Mouse (Mus musculus): Measurements from ENCODE around the gene Nbea.

Gene Nbea

DNA sequence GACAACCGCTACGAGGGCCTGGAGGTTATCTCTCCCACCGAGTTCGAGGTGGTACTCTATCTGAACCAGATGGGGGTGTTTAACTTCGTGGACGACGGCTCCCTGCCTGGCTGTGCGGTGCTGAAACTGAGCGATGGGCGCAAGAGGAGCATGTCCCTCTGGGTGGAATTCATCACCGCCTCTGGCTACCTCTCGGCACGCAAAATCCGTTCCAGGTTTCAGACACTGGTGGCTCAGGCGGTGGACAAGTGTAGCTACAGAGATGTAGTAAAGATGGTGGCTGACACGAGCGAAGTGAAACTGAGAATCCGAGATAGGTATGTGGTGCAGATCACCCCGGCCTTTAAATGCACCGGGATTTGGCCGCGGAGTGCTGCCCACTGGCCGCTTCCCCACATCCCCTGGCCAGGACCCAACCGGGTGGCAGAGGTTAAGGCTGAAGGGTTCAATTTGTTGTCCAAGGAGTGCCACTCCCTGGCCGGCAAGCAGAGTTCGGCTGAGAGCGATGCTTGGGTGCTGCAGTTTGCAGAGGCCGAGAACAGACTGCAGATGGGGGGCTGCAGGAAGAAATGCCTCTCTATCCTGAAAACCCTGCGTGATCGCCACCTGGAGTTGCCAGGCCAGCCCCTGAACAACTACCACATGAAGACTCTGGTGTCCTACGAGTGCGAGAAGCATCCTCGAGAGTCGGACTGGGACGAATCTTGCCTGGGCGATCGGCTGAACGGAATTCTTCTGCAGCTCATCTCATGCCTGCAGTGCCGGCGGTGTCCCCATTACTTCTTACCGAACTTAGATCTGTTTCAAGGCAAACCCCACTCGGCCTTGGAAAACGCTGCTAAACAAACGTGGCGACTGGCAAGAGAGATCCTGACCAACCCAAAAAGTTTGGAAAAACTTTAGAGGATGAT, 400.1 kb downstream of the Nbea start:
- no peak for DNase-seq (ENCODE audit: low spot score)

DNA sequence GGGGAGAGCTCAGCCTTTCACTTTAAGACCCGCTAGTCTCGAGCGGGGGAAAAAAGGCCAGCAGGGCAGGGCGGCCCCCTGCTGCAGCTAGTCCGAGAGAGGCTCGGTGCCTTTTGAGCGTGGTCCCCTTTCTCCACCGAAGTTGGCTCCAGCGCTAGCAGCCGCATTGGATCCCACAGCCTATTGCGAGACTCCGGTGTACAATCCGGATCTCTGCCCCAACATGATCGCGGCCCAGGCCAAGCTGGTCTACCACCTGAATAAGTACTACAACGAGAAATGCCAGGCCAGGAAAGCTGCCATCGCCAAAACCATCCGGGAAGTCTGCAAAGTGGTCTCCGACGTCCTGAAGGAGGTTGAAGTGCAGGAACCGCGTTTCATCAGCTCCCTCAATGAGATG, 400.7 kb downstream of the Nbea start:
- DNase-seq (ENCODE audit: low spot score): no peak

DNA sequence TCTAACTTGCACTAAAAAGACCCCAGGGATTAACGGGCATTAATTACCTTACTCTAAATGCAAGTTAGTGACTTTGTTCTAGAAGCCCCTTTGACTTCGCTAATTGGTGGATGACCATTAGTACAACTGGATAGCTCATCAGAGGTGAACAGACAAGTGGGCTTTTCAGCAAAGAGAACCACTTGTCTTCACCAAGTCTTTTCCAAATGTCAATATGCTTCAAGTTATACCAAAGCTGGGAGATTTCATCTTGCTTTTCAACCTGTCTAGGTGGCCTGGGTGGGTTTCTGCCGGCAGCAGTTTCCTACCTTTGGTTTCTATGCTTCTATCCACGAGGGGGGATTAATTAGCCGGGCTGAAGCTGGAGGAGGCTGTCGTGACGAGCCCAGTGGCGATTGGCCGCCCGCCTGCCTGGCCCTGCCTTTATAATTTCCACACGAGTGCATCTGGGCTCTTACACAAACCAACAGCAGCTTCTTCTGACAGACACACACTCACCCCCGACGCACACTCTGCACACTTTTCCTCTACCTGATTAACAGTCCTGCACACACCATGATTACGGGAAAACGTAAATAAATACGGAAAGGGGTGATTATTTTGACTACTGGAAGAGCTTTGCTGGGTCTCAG, 401.3 kb downstream of the Nbea start, which contains the start of gene Mab21l1:
Gene Mab21l1 (plus strand): TSS at position 455 of the 632 bp plus-strand sequence.
- no peak for DNase-seq (ENCODE audit: low spot score)

DNA sequence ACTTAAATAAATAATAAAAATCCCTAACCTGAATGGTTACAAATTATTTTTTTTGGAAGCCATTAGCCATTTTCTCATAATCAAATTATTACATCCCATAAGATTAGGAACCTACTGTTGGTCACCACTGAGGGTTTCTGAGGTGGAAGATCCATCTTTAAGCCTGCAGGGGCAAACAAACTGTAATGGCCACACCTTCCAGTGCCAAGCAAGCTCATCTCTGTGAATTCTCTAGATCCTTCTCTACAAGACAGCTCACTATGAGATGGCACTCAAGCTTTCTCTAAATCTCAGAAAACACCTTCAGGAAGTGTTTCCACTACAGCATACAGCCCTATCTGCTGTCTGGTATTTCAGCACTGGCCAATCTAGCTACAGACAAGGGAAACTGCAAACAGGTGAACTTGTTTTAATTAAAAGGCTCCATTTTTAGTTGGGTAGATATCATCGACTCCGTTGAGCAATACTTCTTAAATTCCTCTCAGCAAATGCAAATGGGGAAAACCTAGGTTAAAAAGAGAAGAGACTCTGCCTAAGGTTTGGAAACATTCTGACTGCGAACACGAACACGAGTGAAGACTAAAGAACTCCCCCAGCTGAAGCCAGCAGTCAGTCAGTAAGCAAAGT, 402.0 kb downstream of the Nbea start:
- no peak for DNase-seq (ENCODE audit: low spot score)

DNA sequence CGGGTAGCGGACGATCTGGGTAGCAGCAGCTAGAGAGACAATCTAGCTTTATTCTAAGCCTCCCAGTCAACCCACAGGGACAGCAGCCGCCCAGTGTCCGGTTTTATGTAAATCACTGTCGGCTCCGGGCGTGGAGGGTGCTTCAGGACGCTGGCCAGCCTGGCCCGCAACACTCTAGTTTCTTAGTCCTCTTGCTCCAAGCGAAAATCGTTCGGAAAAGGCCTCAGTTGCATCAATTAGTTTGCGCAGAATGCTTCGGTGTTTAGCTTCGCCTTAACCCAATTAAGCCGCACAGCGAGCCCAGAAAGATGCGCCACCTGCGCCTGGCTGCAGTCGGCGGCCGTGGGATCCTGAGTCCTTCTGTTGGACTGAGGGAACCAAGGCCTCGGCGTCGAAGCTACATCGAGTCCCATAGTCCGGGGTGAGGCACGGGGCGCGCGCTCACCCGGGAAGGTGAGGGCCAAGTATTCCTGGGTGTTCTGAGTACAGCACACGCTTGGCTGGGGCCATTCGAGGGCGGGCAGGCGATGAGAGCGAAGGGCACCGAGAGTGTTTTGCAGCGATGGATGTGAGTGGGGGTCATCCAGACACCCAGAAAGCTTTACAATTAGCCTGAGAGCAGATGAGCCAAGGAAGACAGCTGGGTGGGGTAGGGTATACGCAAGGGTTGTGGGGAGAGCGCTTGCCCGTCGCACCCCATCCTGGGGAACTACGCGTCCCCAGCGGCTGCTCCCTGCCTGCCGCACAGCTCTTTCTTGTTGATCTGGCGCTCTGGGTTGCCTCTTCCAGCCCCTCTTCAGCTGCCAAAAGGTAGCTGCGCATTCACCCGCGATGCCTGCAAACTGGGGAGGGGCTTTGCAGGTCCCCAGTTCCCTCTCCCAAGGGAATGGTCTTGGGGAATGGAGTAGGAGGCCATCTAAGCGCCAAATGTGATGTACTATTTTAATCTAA, 403.1 kb downstream of the Nbea start:
- no peak for DNase-seq (ENCODE audit: low spot score)

DNA sequence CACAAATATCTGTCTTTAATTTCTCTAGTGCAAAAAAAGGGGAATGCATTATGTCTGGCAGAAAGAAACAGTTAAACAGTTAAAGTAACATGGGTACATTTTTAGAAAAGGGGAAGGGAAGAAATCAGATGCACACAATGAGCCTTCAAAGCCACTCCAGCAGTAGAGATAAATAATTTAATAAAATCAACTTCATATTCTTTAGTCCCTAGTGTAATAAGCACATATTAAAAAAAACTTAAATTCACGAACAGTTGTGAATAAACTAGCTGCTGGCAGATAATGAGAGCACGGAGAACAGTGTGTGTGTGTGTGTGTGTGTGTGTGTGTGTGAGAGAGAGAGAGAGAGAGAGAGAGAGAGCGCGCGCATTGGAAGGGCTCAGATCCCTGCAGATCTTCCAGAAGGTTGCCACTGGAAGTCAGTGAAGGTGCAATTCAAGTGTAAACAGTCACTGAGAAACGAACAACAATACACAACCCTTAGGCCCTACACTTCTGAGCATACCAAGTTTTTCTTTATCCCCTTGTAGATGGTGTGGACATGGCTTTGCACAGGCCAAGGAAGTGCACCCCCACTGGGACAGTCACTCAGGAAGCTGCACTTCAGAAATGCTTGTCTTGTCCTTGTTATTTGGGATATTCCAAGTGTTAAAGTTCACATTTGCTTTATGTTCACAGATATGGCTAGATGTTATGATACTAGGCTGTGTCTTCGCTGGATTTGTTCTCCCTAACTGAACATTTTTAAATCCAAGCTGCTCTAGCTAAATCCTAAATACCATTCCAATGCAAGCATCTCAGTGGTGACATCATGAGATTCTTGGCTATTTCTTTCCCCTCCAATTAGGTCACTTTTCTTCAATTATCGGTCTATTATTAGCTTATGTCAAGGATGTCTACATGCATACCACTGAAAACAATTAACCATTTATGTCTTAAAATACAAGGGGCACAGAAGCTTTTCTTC, 404.5 kb downstream of the Nbea start:
- no peak for DNase-seq (ENCODE audit: low spot score)

DNA sequence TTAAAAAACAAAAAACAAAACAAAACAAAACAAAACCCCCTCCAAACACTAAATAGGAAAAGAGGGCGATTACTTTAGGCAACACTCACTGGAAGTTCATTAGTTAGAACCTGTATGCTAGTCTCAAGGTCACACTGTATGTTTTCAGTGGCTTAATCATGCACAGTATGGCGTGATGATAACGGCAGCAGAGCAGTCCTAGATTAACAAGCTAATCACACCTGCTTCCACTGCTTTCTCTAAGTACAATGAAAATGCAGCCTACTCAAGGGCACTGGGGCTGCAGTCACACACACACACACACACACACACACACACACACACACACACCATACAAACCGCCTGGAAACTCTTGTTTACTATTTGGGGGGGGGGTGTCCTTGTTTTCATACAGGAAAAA, 406.0 kb downstream of the Nbea start:
- DNase-seq (ENCODE audit: low spot score): no peak

DNA sequence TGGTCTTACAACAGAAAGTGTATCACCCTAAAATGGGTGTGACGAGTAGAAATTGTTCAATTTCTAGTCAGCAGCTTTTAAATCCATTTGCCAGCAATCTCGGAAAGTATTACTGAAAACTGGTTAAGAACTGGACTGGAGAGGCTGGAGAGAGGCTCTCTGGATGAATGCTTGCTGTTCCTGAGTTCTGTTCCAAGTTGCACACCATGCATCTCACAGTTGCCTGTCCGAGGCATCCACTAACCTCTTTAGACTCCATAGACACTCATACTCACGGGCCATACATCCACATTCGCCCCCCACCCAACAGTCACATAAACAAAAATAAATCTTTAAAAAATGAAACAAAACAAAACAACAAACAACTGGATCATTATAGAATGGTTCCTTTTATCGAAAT, 407.7 kb downstream of the Nbea start:
- DNase-seq (ENCODE audit: low spot score): no peak

DNA sequence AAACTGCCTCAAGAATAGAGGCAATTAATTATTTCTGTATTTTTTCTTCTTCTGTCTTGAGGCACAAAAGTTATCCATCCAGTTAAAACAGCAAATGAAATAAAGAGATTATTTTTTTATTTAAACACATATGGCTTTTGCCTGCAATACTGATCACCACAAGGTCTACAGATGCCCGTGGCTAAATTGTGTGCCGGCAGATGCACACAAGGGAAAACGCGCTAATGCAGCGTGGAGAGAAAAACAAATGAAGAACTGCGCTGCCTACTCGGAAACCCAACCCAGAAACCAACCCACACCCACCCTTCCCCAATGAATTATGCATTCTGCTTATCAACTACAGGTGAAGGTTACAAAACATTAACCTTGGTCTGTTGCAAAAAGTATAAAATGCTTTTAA, 408.3 kb downstream of the Nbea start:
- DNase-seq (ENCODE audit: low spot score): no peak

DNA sequence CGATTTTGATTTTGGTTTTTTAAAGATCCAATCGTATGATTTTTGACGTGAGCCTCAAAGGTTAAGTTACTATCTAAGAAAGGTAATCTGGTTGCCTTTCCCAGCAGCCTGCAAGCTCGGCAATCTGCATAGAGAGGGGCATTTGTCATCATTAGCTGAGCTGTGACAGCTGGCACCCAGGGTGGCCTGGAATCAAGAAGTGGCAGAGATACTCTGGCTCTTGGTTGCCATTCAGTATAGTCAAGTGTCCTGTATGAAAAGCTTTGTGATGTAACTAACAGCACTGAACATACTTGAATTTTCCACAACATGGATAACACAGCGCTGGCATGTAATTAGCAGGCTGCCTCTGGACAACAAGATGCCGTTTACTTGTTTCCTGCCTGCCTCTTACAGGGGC, 409.3 kb downstream of the Nbea start:
- no peak for DNase-seq (ENCODE audit: low spot score)

DNA sequence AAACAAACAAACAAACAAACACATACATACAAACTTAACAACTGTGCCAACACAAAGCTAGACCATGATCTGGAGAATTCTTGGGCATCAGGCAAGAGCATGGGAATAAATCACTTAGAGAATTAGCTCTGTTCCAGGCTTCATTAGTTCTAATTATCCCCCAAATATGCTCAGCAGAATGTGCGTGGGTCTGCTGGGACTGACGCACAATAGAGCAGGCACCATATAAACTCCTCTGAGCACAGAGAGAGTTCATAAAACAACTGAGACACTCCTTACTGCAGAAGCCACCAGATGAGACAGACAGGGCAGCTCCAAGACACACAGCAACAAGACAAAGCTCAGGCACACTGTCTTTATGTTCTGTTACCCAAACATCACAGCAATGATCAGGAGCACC, 414.2 kb downstream of the Nbea start:
- no peak for DNase-seq (ENCODE audit: low spot score)

DNA sequence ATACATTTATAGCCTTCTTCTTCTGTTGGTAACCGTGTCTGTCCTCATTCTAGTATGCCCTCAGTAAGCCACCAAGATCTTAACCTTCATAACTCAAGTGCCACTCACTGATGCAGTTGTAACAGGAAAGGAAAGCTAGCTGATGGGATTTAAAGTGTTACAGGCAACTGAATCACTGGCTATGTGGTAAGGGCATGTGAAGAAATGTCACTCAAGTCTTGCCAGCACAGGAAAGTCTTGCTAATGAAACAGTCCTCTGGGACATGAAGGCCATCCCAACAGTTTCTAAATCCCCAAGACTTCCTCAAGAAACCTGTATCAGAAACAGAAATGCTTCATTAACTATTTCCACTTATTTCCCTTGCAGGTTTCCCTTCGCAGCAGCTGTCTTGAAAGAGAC, 414.8 kb downstream of the Nbea start:
- DNase-seq (ENCODE audit: low spot score): no peak

DNA sequence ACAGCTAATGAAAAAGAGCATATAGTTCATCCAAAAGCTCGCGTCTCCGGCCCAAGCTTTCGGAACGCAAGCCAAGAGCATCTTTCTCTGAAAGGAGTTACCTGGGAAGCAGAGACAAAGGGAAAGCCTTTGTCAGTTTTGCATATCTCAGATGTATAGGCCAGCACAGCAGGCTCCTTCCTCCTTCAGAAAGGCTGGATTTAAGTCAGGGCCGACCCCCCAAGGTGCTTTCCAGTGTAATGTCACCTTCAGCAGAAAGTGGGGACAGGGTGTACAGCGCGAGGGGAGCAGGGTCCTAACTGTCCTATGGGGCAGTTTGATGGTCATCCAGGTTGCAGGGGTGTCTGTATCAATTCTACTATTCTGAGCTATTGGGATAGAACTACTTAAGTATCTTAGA, 419.9 kb downstream of the Nbea start:
- no peak for DNase-seq (ENCODE audit: low spot score)

DNA sequence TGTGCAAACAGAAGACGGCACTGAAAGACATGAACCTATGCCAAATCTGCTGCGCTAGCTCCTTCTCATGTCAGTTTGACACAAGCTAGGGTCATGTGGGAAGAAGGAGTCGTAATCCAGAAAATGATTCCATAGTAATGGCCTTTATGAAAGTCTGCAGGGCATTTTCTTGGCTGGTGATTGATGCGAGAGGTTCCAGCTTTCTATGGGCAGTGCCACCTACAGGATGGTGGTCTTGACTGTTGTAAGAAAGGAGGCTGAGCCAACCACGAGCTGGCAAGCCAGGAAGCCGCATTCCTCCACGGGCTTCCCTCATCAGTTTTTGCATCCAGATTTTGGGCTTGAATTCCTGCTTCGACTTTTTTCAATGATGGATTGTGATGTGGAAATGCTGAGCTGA, 425.2 kb downstream of the Nbea start:
- no peak for DNase-seq (ENCODE audit: low spot score)

DNA sequence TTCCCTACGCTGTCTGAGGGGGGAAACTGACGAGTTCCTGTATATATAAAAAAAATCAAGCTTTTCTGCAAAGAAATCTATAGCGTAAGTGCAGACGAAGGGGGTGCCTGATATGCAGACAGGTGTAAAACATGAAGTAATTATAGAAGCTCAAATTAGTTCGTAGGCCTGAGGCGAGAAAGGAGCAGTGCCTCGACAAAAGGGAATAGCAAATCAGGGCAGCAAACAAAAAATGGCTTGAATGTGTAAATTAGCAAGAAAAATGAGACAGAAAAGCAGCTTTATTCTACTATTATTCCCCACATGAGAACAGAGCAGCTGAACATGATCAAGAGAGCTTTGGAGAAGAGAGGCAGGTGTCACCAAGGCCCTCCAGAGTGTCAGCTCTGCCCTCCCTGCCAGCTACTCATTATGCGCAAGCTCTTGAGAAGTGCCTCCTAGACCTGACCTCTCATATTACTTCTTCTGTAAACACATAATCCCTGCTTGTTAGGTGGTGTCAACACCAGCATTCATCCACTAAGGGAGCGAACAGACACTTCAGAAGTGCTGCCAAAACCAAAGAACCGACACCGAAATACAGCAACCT, 426.8 kb downstream of the Nbea start:
- DNase-seq (ENCODE audit: low spot score): no peak

DNA sequence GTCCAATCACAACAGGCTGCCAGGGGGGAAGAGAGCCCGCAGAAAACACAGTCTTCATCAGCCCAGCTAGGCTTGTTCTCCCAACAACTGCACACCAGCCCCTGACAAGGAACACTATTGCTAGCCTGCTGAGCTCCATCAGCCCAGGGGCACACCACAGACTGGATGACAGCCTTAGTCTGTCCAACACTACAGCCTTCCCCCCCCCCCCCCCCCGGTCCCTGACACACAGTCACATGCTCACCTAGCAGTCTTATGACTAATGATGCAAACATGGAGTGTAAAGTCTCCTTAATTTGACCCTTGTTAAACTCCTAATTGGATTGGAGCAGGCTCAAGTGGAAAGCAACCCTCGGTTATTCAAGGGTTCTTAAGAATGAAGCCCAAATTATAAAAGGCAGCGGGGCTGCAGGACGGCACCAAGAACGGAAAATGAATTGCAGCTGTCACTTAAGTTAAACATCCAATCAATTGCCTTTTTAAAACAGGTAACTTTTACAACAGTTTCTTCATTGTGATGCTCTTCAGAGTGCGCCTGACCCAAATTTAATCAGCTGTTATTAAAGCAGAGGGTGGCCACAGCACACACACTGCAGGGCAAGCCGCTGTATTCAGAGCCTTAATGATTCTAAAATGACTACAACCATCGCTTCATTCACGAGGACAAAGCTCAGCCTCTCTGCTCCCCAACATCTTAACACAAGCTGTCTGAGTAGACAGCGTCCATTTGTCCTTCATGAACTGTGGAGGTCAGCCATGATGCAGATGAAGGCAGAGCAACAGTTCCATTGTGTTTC, 427.5 kb downstream of the Nbea start:
- DNase-seq (ENCODE audit: low spot score): peak; percentile 29

DNA sequence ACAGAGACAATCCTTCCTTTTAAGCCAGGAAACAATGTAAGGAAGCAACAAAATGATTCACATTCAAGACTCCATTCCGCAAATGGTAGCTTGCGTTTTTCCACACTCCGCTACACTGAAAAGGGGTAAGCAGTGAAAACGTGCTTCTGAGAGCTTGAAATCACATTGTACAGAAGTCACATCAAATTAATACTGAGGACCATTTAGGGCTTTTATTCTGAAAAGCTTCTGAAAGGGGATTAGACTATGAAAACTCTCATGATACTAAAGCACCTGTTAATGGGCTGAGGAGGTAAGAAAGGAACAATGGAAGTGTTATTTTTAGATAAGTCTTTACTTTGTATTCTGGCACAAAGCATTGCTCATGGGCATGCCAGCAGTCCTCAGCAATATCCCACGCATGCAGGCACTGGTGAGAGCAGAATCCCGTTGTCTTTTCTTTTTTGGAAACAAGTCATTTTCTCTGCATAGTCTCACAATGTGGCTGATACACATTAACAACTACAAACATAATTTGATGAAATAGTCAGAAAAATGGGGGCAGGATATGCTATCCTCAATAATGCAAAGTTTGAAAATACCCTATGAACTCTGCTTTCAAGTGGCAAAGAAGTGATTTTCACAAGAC, 428.4 kb downstream of the Nbea start:
- DNase-seq (ENCODE audit: low spot score): no peak

DNA sequence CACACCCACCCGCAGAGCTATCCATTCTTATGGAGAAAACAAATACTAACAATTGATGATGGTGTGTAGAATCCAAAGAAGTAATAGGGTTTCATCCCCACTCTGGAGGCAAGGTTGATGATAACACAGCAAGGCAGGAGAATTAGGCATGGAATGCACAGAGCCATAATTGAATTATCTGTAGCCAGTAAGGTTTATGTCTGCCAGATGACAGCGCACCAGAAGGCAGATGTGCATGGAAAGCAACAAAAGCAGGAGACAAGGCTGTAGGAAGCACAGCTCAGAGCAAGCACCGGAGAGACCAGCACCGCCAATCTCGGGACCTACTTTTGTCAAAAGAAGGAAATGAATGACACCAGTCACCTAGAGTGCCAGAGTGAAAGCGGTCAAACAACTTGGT, 429.6 kb downstream of the Nbea start:
- peak; percentile 54 for DNase-seq (ENCODE audit: low spot score)

DNA sequence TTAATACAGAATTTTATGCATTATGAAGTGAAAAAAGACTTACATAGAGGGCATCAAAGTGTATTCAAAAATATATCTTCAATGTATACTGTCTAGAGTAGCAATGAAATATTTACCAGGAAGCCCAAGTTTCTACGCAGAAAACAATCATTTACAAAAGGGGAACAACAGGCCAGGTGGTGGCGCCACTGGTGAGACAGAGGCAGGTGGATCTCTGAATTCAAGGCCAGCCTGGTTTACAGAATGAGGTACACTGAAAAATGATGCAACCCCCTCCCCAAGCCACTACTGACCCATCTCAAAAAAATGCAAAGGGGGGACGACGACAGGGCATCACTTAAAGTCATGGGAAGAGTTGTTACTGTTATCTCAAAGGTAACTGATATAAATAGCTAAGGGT, 430.9 kb downstream of the Nbea start:
- DNase-seq (ENCODE audit: low spot score): no peak

Data from MN1 (cell line).